Mouse (Mus musculus) midbrain, embryonic 15.5 days (tissue): ENCODE measurements at regions not wholly inside any gene's neighbourhood (a gene's known extent, or its start where the extent isn't known, plus 50 kb on each side); places are given as distances from the start of the nearest gene placed in this dataset.

Experiments
- ATAC-seq: fragments of 200-750 bp; cut with Nextera tagmentation; replicated peaks from 2 replicates; pipeline ENCODE4 v1.8.0; 2017; ENCODE audit warnings: moderate TSS enrichment
- H3K27ac ChIP-seq: fragments of 300-500 bp; sonication (generic); 2 replicates; pipeline ENCODE4 v1.5.1; 2015; ENCODE audit warnings: mild to moderate bottlenecking, inconsistent platforms
- H3K27me3 ChIP-seq: fragments of 300-500 bp; sonication (generic); replicated peaks from 2 replicates; pipeline ENCODE4 v1.6.1; 2015; ENCODE audit warnings: inconsistent platforms
- H3K36me3 ChIP-seq: fragments of 300-500 bp; sonication (generic); replicated peaks from 2 replicates; pipeline ENCODE4 v1.6.1; 2015; ENCODE audit warnings: inconsistent platforms
- H3K4me1 ChIP-seq: fragments of 300-500 bp; sonication (generic); 2 replicates; pipeline ENCODE4 v1.6.1; 2015; ENCODE audit warnings: inconsistent platforms
- H3K4me2 ChIP-seq: fragments of 300-500 bp; sonication (generic); 2 replicates; pipeline ENCODE4 v1.6.1; 2015; ENCODE audit warnings: inconsistent platforms, mild to moderate bottlenecking, moderate library complexity
- H3K4me3 ChIP-seq: fragments of 300-500 bp; sonication (generic); 2 replicates; pipeline ENCODE4 v1.5.1; 2015; ENCODE audit warnings: mild to moderate bottlenecking, inconsistent platforms
- H3K9ac ChIP-seq: fragments of 300-500 bp; sonication (generic); 2 replicates; pipeline ENCODE4 v1.6.1; 2015; ENCODE audit warnings: mild to moderate bottlenecking, inconsistent platforms
- H3K9me3 ChIP-seq: fragments of 300-500 bp; sonication (generic); 2 replicates; pipeline ENCODE4 v1.6.1; 2016; ENCODE audit warnings: inconsistent platforms
- WGBS: fragments of 180-500 bp; shearing (Covaris S2); methylation state at CpG from one replicate; pipeline ENCODE4 v1.1.7; 2015; ENCODE audit warnings: mixed read lengths; 5-methylcytosine and 5-hydroxymethylcytosine counted together

DNA sequence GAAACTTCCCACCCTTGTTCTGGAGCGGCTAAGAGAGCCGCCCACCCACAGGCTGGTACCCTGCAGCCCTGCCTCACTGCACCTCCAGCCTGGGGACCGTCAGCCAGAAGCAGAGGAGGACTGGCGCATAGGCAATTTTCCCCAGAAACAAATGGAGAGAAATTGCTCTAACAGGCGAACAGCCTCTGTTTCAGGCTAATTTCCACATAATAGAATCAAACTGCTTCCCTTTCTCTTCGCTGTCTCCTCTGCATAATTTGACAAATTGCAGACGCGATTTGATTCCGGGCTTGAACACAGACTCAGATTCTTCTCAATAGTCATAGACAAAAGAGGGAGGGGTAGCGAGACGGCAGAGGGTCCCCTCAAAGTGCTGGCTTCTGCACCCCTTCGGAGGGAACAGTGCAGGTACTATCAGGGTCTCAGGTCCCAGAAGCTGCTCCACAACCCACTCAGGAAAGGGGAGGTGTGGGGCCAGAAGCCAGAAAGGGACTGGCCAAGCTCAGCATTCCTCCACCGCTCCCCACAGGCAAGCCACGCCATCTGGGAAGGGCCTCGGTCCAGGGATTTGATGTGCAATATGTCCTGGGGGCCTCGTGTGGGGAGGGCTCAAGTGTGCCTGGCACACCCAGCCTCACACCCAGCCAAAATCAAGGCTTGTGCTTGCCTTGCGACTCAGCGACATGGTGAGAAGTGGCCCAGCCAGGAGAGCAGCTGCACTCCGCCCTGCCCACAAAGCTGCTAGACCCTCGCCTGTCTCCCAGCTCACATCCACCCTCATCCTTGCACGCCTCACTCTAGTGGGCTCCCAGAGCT lies 53.7 kb upstream of the A530016L24Rik start:
- Histone ChIP-seq H3K9me3 (no peaks in the 10 kb centered on the region), H3K9ac (no peak overlapping the region), H3K4me1 (peaks cover 24% of the 10 kb centered on the region), H3K4me3 (no peak overlapping the region), H3K36me3 (no peaks in the 10 kb centered on the region), H3K4me2 (no peak overlapping the region), H3K27ac (peak overlapping the region; percentile 58), H3K27me3 (no peaks in the 10 kb centered on the region)
- ATAC-seq, result peak; percentile 38; the same call in 1 of the 2 replicates
- 52% methylated on average over 21 of the region's 21 CpGs for WGBS

DNA sequence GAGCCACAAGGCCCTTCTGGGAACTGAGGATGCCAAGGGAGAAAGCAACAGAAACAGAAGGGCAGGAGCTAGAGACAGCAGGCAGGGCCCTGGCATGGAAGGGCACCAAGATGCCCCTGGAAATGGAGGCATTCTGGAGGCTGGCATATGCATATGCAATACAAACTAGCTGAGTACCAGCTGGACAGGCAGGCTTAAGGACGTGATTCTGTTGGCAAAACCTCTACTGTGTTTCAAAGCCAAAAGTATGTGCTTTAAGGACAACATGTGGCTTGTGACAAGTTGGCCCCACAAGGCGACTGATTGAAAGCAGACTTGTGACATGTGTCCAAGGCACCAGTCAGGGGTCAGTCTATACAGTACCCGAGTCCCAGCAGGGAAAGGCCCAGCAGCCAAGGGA lies 52.2 kb upstream of the A530016L24Rik start:
- Histone ChIP-seq H3K9ac (no peak overlapping the region), H3K36me3 (no peaks in the 10 kb centered on the region), H3K27me3 (no peaks in the 10 kb centered on the region), H3K27ac (no peak overlapping the region), H3K4me2 (no peak overlapping the region), H3K4me1 (peaks cover 24% of the 10 kb centered on the region), H3K9me3 (no peaks in the 10 kb centered on the region), H3K4me3 (no peak overlapping the region)
- WGBS, result 80% methylated on average over 3 of the region's 3 CpGs
- ATAC-seq, result no peak

DNA sequence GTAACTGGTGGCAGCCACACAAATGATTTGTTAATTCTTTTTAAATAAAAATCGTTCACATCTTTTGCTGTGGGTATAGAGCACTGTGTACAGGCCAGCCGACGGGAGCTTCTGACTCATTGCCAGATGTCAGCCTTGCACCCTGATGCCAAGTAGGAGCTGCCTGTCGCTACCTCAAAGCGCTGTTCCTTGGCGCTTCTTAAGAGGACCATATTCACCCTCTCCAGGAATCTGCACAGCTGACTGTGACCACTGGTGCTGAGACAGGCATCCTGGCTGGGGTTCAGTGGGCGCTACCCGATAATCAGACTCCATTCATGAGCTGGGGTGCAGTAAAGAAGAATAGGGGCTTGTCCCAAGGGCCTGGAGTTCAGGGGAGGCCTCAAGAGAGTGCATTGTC lies 51.0 kb upstream of the A530016L24Rik start:
- no peak overlapping the region for H3K4me3 ChIP-seq
- 74% methylated on average over 8 of the region's 8 CpGs for WGBS
- ATAC-seq, result no peak

More for the DNA sequence above, 51.0 kb upstream of the A530016L24Rik start:
- Histone ChIP-seq H3K4me1 (peaks cover 18% of the 10 kb centered on the region), H3K27me3 (no peaks in the 10 kb centered on the region), H3K4me2 (no peak overlapping the region), H3K9me3 (no peaks in the 10 kb centered on the region), H3K9ac (no peak overlapping the region), H3K36me3 (no peaks in the 10 kb centered on the region), H3K27ac (no peak overlapping the region)
